19 mouse cellular contexts compared by ENCODE assay signal in the genomic region with DNA sequence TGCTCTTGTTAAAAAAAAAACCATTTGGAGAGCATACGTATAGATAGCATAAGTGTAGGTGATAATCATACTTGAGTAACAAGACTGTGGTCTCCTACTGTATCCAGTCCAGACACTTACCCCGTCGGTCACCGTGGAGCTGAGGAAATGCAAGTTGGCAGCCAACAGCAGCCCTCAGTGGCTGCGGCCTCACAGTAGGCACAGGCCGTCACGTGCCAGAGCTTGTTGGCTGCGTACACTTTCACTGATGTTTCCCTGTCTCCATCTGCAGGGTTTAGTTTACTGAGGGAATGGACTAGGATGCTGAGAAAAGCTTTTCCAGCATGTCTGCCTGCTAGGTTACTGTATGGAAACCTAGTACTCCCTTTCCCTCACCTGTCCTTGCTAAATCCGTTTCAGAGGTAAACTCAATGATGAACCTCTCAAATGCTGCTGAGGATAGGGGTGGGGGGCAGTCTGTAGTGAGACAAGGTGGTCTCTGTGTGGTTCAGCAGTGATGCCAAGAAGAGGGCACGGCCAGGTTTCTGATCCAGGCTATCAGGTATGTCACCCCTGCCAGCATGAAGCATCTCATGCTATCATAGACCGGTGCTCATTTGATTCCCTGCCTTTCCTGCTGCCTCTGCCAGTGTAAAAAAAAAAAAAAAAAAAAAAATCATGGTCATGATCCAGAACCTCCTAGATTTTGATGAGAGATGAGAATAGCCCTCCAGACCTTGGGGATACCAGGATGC.
A peak's percentile ranks its signal among the peaks of the same experiment; 100 is the strongest.
DNase-seq lines count a peak whose midpoint lies in the region; ATAC-seq and TF ChIP-seq lines count a peak whose summit lies in the region.
"Had no signal": no experiment of that assay in that cellular context is flagged by ENCODE, and none has a peak within 500 bp of the region (broad histone marks: within the 10 kb centered on the region; RNA-seq: fewer than 3 reads in every experiment).

No protein-coding gene starts in this region.

- H3K36me3 ChIP-seq in forebrain, embryonic 16.5 days (ENCODE audit: control insufficient read depth, insufficient read depth) = no peaks in the 10 kb centered on the region
- no peaks in the 10 kb centered on the region for H3K36me3 ChIP-seq in forebrain, embryonic 15.5 days
- H3K36me3 ChIP-seq in hindbrain, postnatal 0 days (ENCODE audit: insufficient read depth, low read length) = no peaks in the 10 kb centered on the region
- no peaks in the 10 kb centered on the region for H3K36me3 ChIP-seq in hindbrain, embryonic 12.5 days
- H3K36me3 ChIP-seq in midbrain, embryonic 14.5 days (ENCODE audit: control insufficient read depth, insufficient read depth, low read length) = no peaks in the 10 kb centered on the region
- H3K36me3 ChIP-seq: intestine, embryonic 15.5 days; kidney, embryonic 15.5 days; liver, embryonic 13.5 days; lung, embryonic 15.5 days had no signal

- peaks cover 4% of the 10 kb centered on the region for H3K4me1 ChIP-seq in forebrain, embryonic 16.5 days (replicated peaks; ENCODE audit: control insufficient read depth, insufficient read depth, low read length)
- H3K4me1 ChIP-seq in forebrain, embryonic 15.5 days = no peaks in the 10 kb centered on the region
- H3K4me1 ChIP-seq in hindbrain, postnatal 0 days (ENCODE audit: insufficient read depth, low read length) = peaks cover 6% of the 10 kb centered on the region
- H3K4me1 ChIP-seq in hindbrain, embryonic 12.5 days = no peaks in the 10 kb centered on the region
- H3K4me1 ChIP-seq in midbrain, embryonic 14.5 days (ENCODE audit: control insufficient read depth, insufficient read depth, low read length) = no peaks in the 10 kb centered on the region
- H3K4me1 ChIP-seq: intestine, embryonic 15.5 days; kidney, embryonic 15.5 days; liver, embryonic 13.5 days; lung, embryonic 15.5 days had no signal

- WGBS in forebrain, embryonic 16.5 days = 73% methylated on average over 11 of the region's 11 CpGs
- 81% methylated on average over 11 of the region's 11 CpGs for WGBS in forebrain, embryonic 15.5 days
- WGBS in hindbrain, postnatal 0 days = 54% methylated on average over 11 of the region's 11 CpGs
- 88% methylated on average over 11 of the region's 11 CpGs for WGBS in hindbrain, embryonic 12.5 days
- WGBS in midbrain, embryonic 14.5 days = 91% methylated on average over 11 of the region's 11 CpGs

- no peaks in the 10 kb centered on the region for H3K9me3 ChIP-seq in forebrain, embryonic 16.5 days (ENCODE audit: control insufficient read depth, low read length)
- no peaks in the 10 kb centered on the region for H3K9me3 ChIP-seq in forebrain, embryonic 15.5 days
- no peaks in the 10 kb centered on the region for H3K9me3 ChIP-seq in hindbrain, postnatal 0 days (ENCODE audit: low read length)
- H3K9me3 ChIP-seq in hindbrain, embryonic 12.5 days (replicated peaks) = no peaks in the 10 kb centered on the region
- H3K9me3 ChIP-seq in midbrain, embryonic 14.5 days (ENCODE audit: control insufficient read depth, low read length) = no peaks in the 10 kb centered on the region
- H3K9me3 ChIP-seq: intestine, embryonic 15.5 days; kidney, embryonic 15.5 days; liver, embryonic 13.5 days; lung, embryonic 15.5 days had no signal

- peak; percentile 61; the same call in 1 of the 2 replicates for ATAC-seq in forebrain, embryonic 16.5 days
- ATAC-seq in forebrain, embryonic 15.5 days (replicated peaks) = no peak
- ATAC-seq in hindbrain, postnatal 0 days = peak; percentile 76
- no peak for ATAC-seq in hindbrain, embryonic 12.5 days (ENCODE audit: low FRiP score)
- ATAC-seq in midbrain, embryonic 14.5 days (ENCODE audit: low FRiP score, low TSS enrichment) = no peak
- ATAC-seq: intestine, embryonic 15.5 days had no signal

- H3K27me3 ChIP-seq in forebrain, embryonic 16.5 days (replicated peaks; ENCODE audit: control insufficient read depth, insufficient read depth, low read length) = no peaks in the 10 kb centered on the region
- no peaks in the 10 kb centered on the region for H3K27me3 ChIP-seq in forebrain, embryonic 15.5 days
- H3K27me3 ChIP-seq in hindbrain, postnatal 0 days (ENCODE audit: insufficient read depth, low read length) = no peaks in the 10 kb centered on the region
- H3K27me3 ChIP-seq in hindbrain, embryonic 12.5 days = no peaks in the 10 kb centered on the region
- no peaks in the 10 kb centered on the region for H3K27me3 ChIP-seq in midbrain, embryonic 14.5 days (ENCODE audit: control insufficient read depth, insufficient read depth, low read length)
- H3K27me3 ChIP-seq: intestine, embryonic 15.5 days; kidney, embryonic 15.5 days; liver, embryonic 13.5 days; lung, embryonic 15.5 days had no signal

- no peak overlapping the region for H3K9ac ChIP-seq in forebrain, embryonic 16.5 days (replicated peaks; ENCODE audit: low read depth, low read length)
- no peak overlapping the region for H3K9ac ChIP-seq in forebrain, embryonic 15.5 days (replicated peaks)
- no peak overlapping the region for H3K9ac ChIP-seq in hindbrain, postnatal 0 days (replicated peaks; ENCODE audit: low read length)
- H3K9ac ChIP-seq in hindbrain, embryonic 12.5 days = no peak overlapping the region
- H3K9ac ChIP-seq in midbrain, embryonic 14.5 days (replicated peaks; ENCODE audit: low read length) = no peak overlapping the region
- H3K9ac ChIP-seq: intestine, embryonic 15.5 days; kidney, embryonic 15.5 days; liver, embryonic 13.5 days; lung, embryonic 15.5 days had no signal

- TF ChIP-seq POLR2A in brain, embryonic 14.5 days (IDR thresholded peaks at IDR 0.05; ENCODE audit: borderline replicate concordance, extremely low read depth, insufficient read depth, insufficient read length, poor library complexity, severe bottlenecking) = no peak

- TF ChIP-seq CTCF in hindbrain, postnatal 0 days (IDR thresholded peaks at IDR 0.05; ENCODE audit: low read depth) = no peak
- no peak for TF ChIP-seq CTCF in brain, embryonic 14.5 days (IDR thresholded peaks at IDR 0.05; ENCODE audit: borderline replicate concordance, extremely low read depth, insufficient read depth, insufficient read length)

- H3K4me3 ChIP-seq in forebrain, embryonic 16.5 days (replicated peaks; ENCODE audit: low read length) = no peak overlapping the region
- H3K4me3 ChIP-seq in forebrain, embryonic 15.5 days = no peak overlapping the region
- no peak overlapping the region for H3K4me3 ChIP-seq in hindbrain, postnatal 0 days (ENCODE audit: low read length)
- no peak overlapping the region for H3K4me3 ChIP-seq in hindbrain, embryonic 12.5 days
- H3K4me3 ChIP-seq in midbrain, embryonic 14.5 days (replicated peaks; ENCODE audit: low read depth, low read length) = no peak overlapping the region
- H3K4me3 ChIP-seq: heart, adult 2 months; intestine, embryonic 15.5 days; kidney, embryonic 15.5 days; liver, embryonic 13.5 days; lung, embryonic 15.5 days had no signal

- no peak overlapping the region for H3K27ac ChIP-seq in forebrain, embryonic 16.5 days (ENCODE audit: low read length)
- no peak overlapping the region for H3K27ac ChIP-seq in forebrain, embryonic 15.5 days (replicated peaks)
- H3K27ac ChIP-seq in hindbrain, postnatal 0 days = no peak overlapping the region; the same call in 1 of the 2 replicates
- H3K27ac ChIP-seq in hindbrain, embryonic 12.5 days = no peak overlapping the region
- no peak overlapping the region for H3K27ac ChIP-seq in midbrain, embryonic 14.5 days (replicated peaks; ENCODE audit: low read depth, low read length)
- H3K27ac ChIP-seq: heart, adult 2 months; intestine, embryonic 15.5 days; kidney, embryonic 15.5 days; liver, embryonic 13.5 days; lung, embryonic 15.5 days; stomach, postnatal 0 days had no signal

- peak; percentile 58 for DNase-seq in hindbrain, postnatal 0 days (ENCODE audit: low spot score)
- peak; percentile 40 for DNase-seq in brain, embryonic 14.5 days (ENCODE audit: low read depth)
- DNase-seq in cerebellum, adult 9-11 months = peak; percentile 28
- no peak for DNase-seq in midbrain, embryonic 14.5 days
- no peak for DNase-seq in adrenal gland, adult 2 months
- DNase-seq: adrenal gland, adult 8-10 months; gastrocnemius, postnatal 14 days; heart, adult 2 months; heart, postnatal 10 days; layer of hippocampus, postnatal 36 days; liver, embryonic 13.5 days; right cerebral cortex, postnatal 25 days had no signal

- H3K4me2 ChIP-seq in forebrain, embryonic 16.5 days (ENCODE audit: low read length) = no peak overlapping the region
- H3K4me2 ChIP-seq in forebrain, embryonic 15.5 days (replicated peaks) = no peak overlapping the region
- H3K4me2 ChIP-seq in hindbrain, postnatal 0 days (ENCODE audit: low read depth, low read length) = no peak overlapping the region
- no peak overlapping the region for H3K4me2 ChIP-seq in hindbrain, embryonic 12.5 days (replicated peaks)
- no peak overlapping the region for H3K4me2 ChIP-seq in midbrain, embryonic 14.5 days (ENCODE audit: low read length)
- H3K4me2 ChIP-seq: intestine, embryonic 15.5 days; kidney, embryonic 15.5 days; liver, embryonic 13.5 days; lung, embryonic 15.5 days had no signal

Comparison
In these comparisons a context has a peak if more than half of its experiments do, and no peak if none do; other contexts are left out.
1. ATAC-seq: peak in forebrain, embryonic 16.5 days (single experiment) and hindbrain, postnatal 0 days (single experiment); none in forebrain, embryonic 15.5 days (single experiment), hindbrain, embryonic 12.5 days (single experiment) and midbrain, embryonic 14.5 days (single experiment).
2. DNase-seq: peak in hindbrain, postnatal 0 days (single experiment), brain, embryonic 14.5 days (single experiment) and cerebellum, adult 9-11 months (single experiment); none in midbrain, embryonic 14.5 days (single experiment) and adrenal gland, adult 2 months (single experiment).